Mouse (Mus musculus): ENCODE measurements around the gene Mrps23. TPM values are rescaled to one million over a fixed set of nuclear protein-coding genes. Genes with fewer than 3 reads are reported as not detected.
A peak's percentile ranks its signal among the peaks of the same experiment; 100 is the strongest.

Mrps23 gene
- total RNA-seq (2014; rRNA removed): 29.0 and 48.7 TPM in 2 replicates
- polyA plus RNA-seq (2015; fragmentation: Nextera tagmentation; extraction: Ambion mirVana): 66.4 and 67.1 TPM in 2 replicates

DNA sequence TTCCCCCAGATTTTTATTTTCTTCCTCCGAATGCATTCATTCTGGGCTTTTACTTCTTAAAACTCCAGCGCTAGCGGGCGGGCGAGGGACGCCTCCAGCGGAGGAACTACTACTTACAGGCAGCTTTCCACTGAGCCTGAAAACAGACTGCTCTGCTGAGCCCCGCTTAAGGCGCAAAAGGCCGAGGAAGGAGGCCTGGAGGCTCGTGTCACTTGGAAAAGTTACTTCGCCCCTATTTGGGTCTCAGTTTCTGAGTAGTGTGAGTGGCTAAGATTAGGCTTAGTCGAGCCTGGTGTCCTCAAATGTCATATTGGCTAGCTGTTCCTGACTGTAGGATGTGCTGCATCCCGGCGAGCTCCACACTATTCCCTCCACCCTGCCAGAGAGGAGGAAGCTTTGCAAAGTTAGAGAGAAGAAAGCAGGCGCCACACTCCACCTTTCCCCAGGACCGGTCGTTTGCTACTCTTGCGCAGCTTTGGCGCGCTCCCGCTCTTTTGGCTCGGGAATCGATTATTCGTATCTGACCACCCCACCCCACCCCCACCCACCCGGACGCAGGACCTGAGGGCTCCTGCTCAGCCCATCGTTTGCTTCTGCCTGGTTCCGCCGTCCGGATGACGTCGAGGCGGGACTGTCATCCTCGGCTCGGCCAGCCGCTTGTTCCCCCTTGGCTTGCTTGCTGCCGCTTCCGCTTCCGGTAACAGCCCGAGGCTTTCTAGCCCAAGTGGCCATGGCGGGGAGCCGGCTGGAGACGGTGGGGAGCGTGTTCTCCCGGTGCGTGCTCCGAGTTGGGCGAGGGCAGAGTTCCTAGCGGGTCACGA is at the start of gene Mrps23:
TSS of gene Mrps23 (plus strand) at position 677 of the 821 bp plus-strand sequence.
- no peaks in the 10 kb centered on the region; the same call in 1 of the 2 replicates for H3K4me1 ChIP-seq (ENCODE audit: insufficient read depth, low read length)
- ATAC-seq: peak; percentile 95
- WGBS: under 1% methylated on average over 51 of the region's 51 CpGs

GRCm38 (mm10) chr11:88154500-88154899 is 49.7 kb upstream of the Mrps23 start:
- Histone ChIP-seq H3K9me3 (ENCODE audit: low read length) (no peaks in the 10 kb centered on the region), H3K27ac (peak overlapping the region; percentile 33; the same call in 1 of the 2 replicates), H3K4me2 (ENCODE audit: low read depth, low read length) (no peak overlapping the region), H3K9ac (replicated peaks; ENCODE audit: low read length) (no peak overlapping the region; the same call in 1 of the 2 replicates), H3K36me3 (ENCODE audit: insufficient read depth, low read length) (no peaks in the 10 kb centered on the region), H3K27me3 (ENCODE audit: insufficient read depth, low read length) (no peaks in the 10 kb centered on the region), H3K4me3 (ENCODE audit: low read length) (no peak overlapping the region), H3K4me1 (ENCODE audit: insufficient read depth, low read length) (peaks cover 26% of the 10 kb centered on the region)
- no peak for ATAC-seq
- no peak for TF ChIP-seq CTCF (IDR thresholded peaks at IDR 0.05; ENCODE audit: low read depth)
- DNase-seq (ENCODE audit: low spot score): no peak
- WGBS: 63% methylated on average over 8 of the region's 8 CpGs

More for the DNA sequence above, at the start of gene Mrps23:
- DNase-seq (ENCODE audit: low spot score): peak; percentile 96
- peak; percentile 64 for TF ChIP-seq CTCF (IDR thresholded peaks at IDR 0.05; ENCODE audit: low read depth)
- peak within 1 kb of the TSS; percentile 79 for H3K9ac ChIP-seq (replicated peaks; ENCODE audit: low read length)
- no peaks in the 10 kb centered on the region for H3K36me3 ChIP-seq (ENCODE audit: insufficient read depth, low read length)
- peak within 1 kb of the TSS; percentile 84 for H3K27ac ChIP-seq
- H3K4me3 ChIP-seq (ENCODE audit: low read length): peak within 1 kb of the TSS; percentile 88
- H3K9me3 ChIP-seq (ENCODE audit: low read length): no peaks in the 10 kb centered on the region
- H3K4me2 ChIP-seq (ENCODE audit: low read depth, low read length): peak within 1 kb of the TSS; percentile 70
- H3K27me3 ChIP-seq (ENCODE audit: insufficient read depth, low read length): no peaks in the 10 kb centered on the region

- Histone ChIP-seq H3K4me1 (ENCODE audit: insufficient read depth, low read length) (peaks cover 33% of the 10 kb centered on the region), H3K4me3 (ENCODE audit: low read length) (no peak overlapping the region), H3K4me2 (ENCODE audit: low read depth, low read length) (no peak overlapping the region), H3K9ac (replicated peaks; ENCODE audit: low read length) (0 out of 2 replicates have a peak overlapping the region, but pooled peaks have one; percentile 7), H3K9me3 (ENCODE audit: low read length) (no peaks in the 10 kb centered on the region), H3K27ac (peak overlapping the region; percentile 33), H3K27me3 (ENCODE audit: insufficient read depth, low read length) (no peaks in the 10 kb centered on the region), H3K36me3 (ENCODE audit: insufficient read depth, low read length) (no peaks in the 10 kb centered on the region)
- TF ChIP-seq CTCF (IDR thresholded peaks at IDR 0.05; ENCODE audit: low read depth): no peak
- DNase-seq (ENCODE audit: low spot score) (peak; percentile 73), ATAC-seq (peak; percentile 64; the same call in 1 of the 2 replicates)
- WGBS: 37% methylated on average over 3 of the region's 3 CpGs
Observed at GRCm38 (mm10) chr11:88155451-88155850, 48.7 kb upstream of the Mrps23 start.

GRCm38 (mm10) chr11:88155998-88156397 is 48.2 kb upstream of the Mrps23 start:
- H3K36me3 ChIP-seq (ENCODE audit: insufficient read depth, low read length): no peaks in the 10 kb centered on the region
- H3K4me1 ChIP-seq (ENCODE audit: insufficient read depth, low read length): peaks cover 37% of the 10 kb centered on the region
- no peak overlapping the region for H3K4me2 ChIP-seq (ENCODE audit: low read depth, low read length)
- WGBS: 57% methylated on average over 8 of the region's 8 CpGs
- no peak for TF ChIP-seq CTCF (IDR thresholded peaks at IDR 0.05; ENCODE audit: low read depth)
- no peaks in the 10 kb centered on the region for H3K27me3 ChIP-seq (ENCODE audit: insufficient read depth, low read length)
- peak overlapping the region; percentile 33 for H3K27ac ChIP-seq
- H3K9ac ChIP-seq (replicated peaks; ENCODE audit: low read length): 0 out of 2 replicates have a peak overlapping the region, but pooled peaks have one; percentile 7
- no peak for DNase-seq (ENCODE audit: low spot score)
- no peak overlapping the region for H3K4me3 ChIP-seq (ENCODE audit: low read length)
- no peaks in the 10 kb centered on the region for H3K9me3 ChIP-seq (ENCODE audit: low read length)
- ATAC-seq: no peak

- Histone ChIP-seq H3K9ac (replicated peaks; ENCODE audit: low read length) (no peak overlapping the region), H3K4me1 (ENCODE audit: insufficient read depth, low read length) (peaks cover 40% of the 10 kb centered on the region)
- WGBS: 56% methylated on average over 2 of the region's 2 CpGs
Observed at GRCm38 (mm10) chr11:88156403-88156802, 47.8 kb upstream of the Mrps23 start.

GRCm38 (mm10) chr11:88158842-88159246 is 45.3 kb upstream of the Mrps23 start:
- DNase-seq (ENCODE audit: low spot score): peak; percentile 37
- peak overlapping the region; percentile 89; the same call in 1 of the 2 replicates for H3K27ac ChIP-seq
- no peak overlapping the region for H3K9ac ChIP-seq (replicated peaks; ENCODE audit: low read length)
- no peak overlapping the region for H3K4me2 ChIP-seq (ENCODE audit: low read depth, low read length)
- WGBS: 59% methylated on average over 5 of the region's 5 CpGs
- H3K36me3 ChIP-seq (ENCODE audit: insufficient read depth, low read length): no peaks in the 10 kb centered on the region
- no peak for TF ChIP-seq CTCF (IDR thresholded peaks at IDR 0.05; ENCODE audit: low read depth)
- no peak overlapping the region for H3K4me3 ChIP-seq (ENCODE audit: low read length)
- H3K4me1 ChIP-seq (ENCODE audit: insufficient read depth, low read length): peaks cover 46% of the 10 kb centered on the region
- ATAC-seq: no peak
- H3K9me3 ChIP-seq (ENCODE audit: low read length): no peaks in the 10 kb centered on the region
- no peaks in the 10 kb centered on the region for H3K27me3 ChIP-seq (ENCODE audit: insufficient read depth, low read length)

More at GRCm38 (mm10) chr11:88156403-88156802, 47.8 kb upstream of the Mrps23 start:
- no peak for ATAC-seq
- DNase-seq (ENCODE audit: low spot score): no peak
- Histone ChIP-seq H3K4me3 (ENCODE audit: low read length) (no peak overlapping the region), H3K9me3 (ENCODE audit: low read length) (no peaks in the 10 kb centered on the region), H3K36me3 (ENCODE audit: insufficient read depth, low read length) (no peaks in the 10 kb centered on the region), H3K4me2 (ENCODE audit: low read depth, low read length) (no peak overlapping the region), H3K27ac (peak overlapping the region; percentile 33; the same call in 1 of the 2 replicates), H3K27me3 (ENCODE audit: insufficient read depth, low read length) (no peaks in the 10 kb centered on the region)
- no peak for TF ChIP-seq CTCF (IDR thresholded peaks at IDR 0.05; ENCODE audit: low read depth)

Data from hindbrain, postnatal 0 days (tissue).